Mouse (Mus musculus) forebrain, embryonic 11.5 days (tissue): ENCODE measurements around the gene Coq6. TPM values are rescaled to one million over a fixed set of nuclear protein-coding genes. Genes with fewer than 3 reads are reported as not detected.
A peak's percentile ranks its signal among the peaks of the same experiment; 100 is the strongest.

Experiments used
- ATAC-seq: fragments of 200-750 bp; cut with Nextera tagmentation; replicated peaks from 2 replicates; pipeline ENCODE4 v1.8.0; 2017; ENCODE audit warnings: moderate TSS enrichment; ENCODE audit not compliant: low FRiP score
- DNase-seq: peaks from one replicate; pipeline ENCODE4 v3.0.0-alpha.2; 2017; ENCODE audit warnings: low spot score
- H3K27ac ChIP-seq: fragments of 300-500 bp; sonication (generic); 2 replicates; pipeline ENCODE4 v1.5.1; 2014; ENCODE audit warnings: low read depth, low read length
- H3K27me3 ChIP-seq: fragments of 300-500 bp; sonication (generic); 2 replicates; pipeline ENCODE4 v1.6.1; 2014; ENCODE audit warnings: mild to moderate bottlenecking, low read length, mixed read lengths; ENCODE audit not compliant: control insufficient read depth, insufficient read depth
- H3K36me3 ChIP-seq: fragments of 300-500 bp; sonication (generic); 2 replicates; pipeline ENCODE4 v1.6.1; 2014; ENCODE audit warnings: mild to moderate bottlenecking, low read length, moderate library complexity, mixed read lengths; ENCODE audit not compliant: control insufficient read depth, insufficient read depth
- H3K4me1 ChIP-seq: fragments of 300-500 bp; sonication (generic); replicated peaks from 2 replicates; pipeline ENCODE4 v1.6.1; 2014; ENCODE audit warnings: low read length, mixed read lengths; ENCODE audit not compliant: control insufficient read depth, insufficient read depth
- H3K4me2 ChIP-seq: fragments of 300-500 bp; sonication (generic); 2 replicates; pipeline ENCODE4 v1.6.1; 2014; ENCODE audit warnings: low read depth, mild to moderate bottlenecking, low read length, moderate library complexity, mixed read lengths; ENCODE audit not compliant: severe bottlenecking
- H3K4me3 ChIP-seq: fragments of 300-500 bp; sonication (generic); 2 replicates; pipeline ENCODE4 v1.5.1; 2014; ENCODE audit warnings: low read depth, low read length
- H3K9ac ChIP-seq: fragments of 300-500 bp; sonication (generic); 2 replicates; pipeline ENCODE4 v1.6.1; 2014; ENCODE audit warnings: low read length
- H3K9me3 ChIP-seq: fragments of 300-500 bp; sonication (generic); 2 replicates; pipeline ENCODE4 v1.6.1; 2016; ENCODE audit warnings: low read length, mixed read lengths; ENCODE audit not compliant: control insufficient read depth
- WGBS: fragments of 180-500 bp; shearing (Covaris S2); extraction: QIAGEN DNeasy Blood & Tissue Kit; methylation state at CpG from one replicate; pipeline ENCODE4 v1.1.7; 2014; 5-methylcytosine and 5-hydroxymethylcytosine counted together
- polyA plus RNA-seq: library from polyadenylated mRNA; unstranded; fragments of >200 nt; fragmentation: Nextera tagmentation; extraction: Ambion mirVana; gene quantifications from 2 replicates; pipeline ENCODE4 v1.2.1, GENCODE M21; 2014

Gene Coq6
- polyA plus RNA-seq, 1 experiment from 2014 or later, result 40.3 TPM

- H3K4me1 ChIP-seq, result peaks cover 6% of the 10 kb centered on the region; the same call in 1 of the 2 replicates
- H3K4me2 ChIP-seq, result peak overlapping the region; percentile 88
- H3K4me3 ChIP-seq, result peak overlapping the region; percentile 98
- no peaks in the 10 kb centered on the region for H3K27me3 ChIP-seq
- no peaks in the 10 kb centered on the region for H3K9me3 ChIP-seq
- H3K9ac ChIP-seq, result no peak overlapping the region; the same call in 1 of the 2 replicates
- WGBS, result 78% methylated on average over 2 of the region's 2 CpGs
- DNase-seq (no peak), ATAC-seq (no peak)
- H3K36me3 ChIP-seq, result no peaks in the 10 kb centered on the region
- no peak overlapping the region for H3K27ac ChIP-seq
Observed at GRCm38 (mm10) chr12:84362872-84363271, 1.4 kb downstream of the Coq6 start.

DNA sequence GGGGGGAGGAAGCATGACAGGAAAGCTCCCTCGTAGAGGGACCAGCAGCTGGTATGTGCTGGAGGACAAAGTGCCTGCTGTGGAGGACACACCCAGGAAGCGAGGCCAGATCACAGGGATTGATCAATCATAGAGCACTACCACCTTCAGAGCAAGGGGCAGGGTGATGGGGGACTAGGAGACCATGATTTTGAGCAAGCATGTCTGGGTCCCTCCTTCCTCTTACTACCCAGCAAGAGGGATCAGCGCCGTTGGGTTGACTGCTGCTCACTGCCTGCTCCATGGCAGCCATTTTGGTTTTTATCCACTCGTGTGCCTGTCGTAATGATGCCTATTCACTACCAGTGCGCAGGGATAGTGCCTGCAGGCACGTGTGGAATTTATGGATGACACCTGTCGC is 2.8 kb downstream of the Coq6 start:
- WGBS, result 88% methylated on average over 9 of the region's 9 CpGs
- no peaks in the 10 kb centered on the region for H3K9me3 ChIP-seq
- H3K27ac ChIP-seq, result no peak overlapping the region
- no peak overlapping the region for H3K9ac ChIP-seq
- peaks cover 6% of the 10 kb centered on the region; the same call in 1 of the 2 replicates for H3K4me1 ChIP-seq
- no peak overlapping the region for H3K4me3 ChIP-seq
- ATAC-seq, result no peak
- H3K36me3 ChIP-seq, result no peaks in the 10 kb centered on the region
- no peaks in the 10 kb centered on the region for H3K27me3 ChIP-seq
- no peak overlapping the region for H3K4me2 ChIP-seq
- no peak for DNase-seq

GRCm38 (mm10) chr12:84365137-84365536 is 3.7 kb downstream of the Coq6 start:
- H3K4me3 ChIP-seq, result no peak overlapping the region
- WGBS, result 95% methylated on average over 6 of the region's 6 CpGs
- H3K27me3 ChIP-seq, result no peaks in the 10 kb centered on the region
- H3K4me1 ChIP-seq, result peaks cover 6% of the 10 kb centered on the region; the same call in 1 of the 2 replicates
- no peak overlapping the region for H3K27ac ChIP-seq
- DNase-seq (no peak), ATAC-seq (no peak)
- no peak overlapping the region for H3K4me2 ChIP-seq
- H3K36me3 ChIP-seq, result no peaks in the 10 kb centered on the region; the same call in 1 of the 2 replicates
- no peak overlapping the region for H3K9ac ChIP-seq
- no peaks in the 10 kb centered on the region for H3K9me3 ChIP-seq

DNA sequence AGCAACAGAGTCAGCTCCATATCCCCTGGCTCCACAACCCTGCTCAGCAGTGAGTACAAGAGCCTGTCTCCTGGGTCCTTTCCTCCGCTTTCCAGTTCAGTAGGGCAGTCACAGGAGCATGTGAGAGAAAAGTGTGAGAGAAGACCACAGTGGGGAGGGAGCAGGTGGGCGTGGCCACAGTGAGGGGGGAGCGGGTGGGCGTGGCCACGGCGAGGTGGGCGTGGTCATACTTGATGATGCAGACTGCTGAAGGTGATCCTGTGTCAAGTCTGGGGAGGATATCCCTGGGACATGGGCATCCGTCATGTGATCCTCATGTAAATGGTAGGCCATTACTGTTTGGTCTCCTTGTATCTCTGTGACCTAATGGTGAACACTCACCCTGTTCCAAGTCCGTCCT is 5.5 kb downstream of the Coq6 start:
- Histone ChIP-seq H3K27ac (no peak overlapping the region), H3K9ac (no peak overlapping the region), H3K9me3 (no peaks in the 10 kb centered on the region), H3K4me3 (no peak overlapping the region), H3K27me3 (no peaks in the 10 kb centered on the region), H3K36me3 (peaks cover 7% of the 10 kb centered on the region; the same call in 1 of the 2 replicates), H3K4me2 (no peak overlapping the region), H3K4me1 (peaks cover 6% of the 10 kb centered on the region; the same call in 1 of the 2 replicates)
- 71% methylated on average over 9 of the region's 9 CpGs for WGBS
- DNase-seq (no peak), ATAC-seq (no peak)

DNA sequence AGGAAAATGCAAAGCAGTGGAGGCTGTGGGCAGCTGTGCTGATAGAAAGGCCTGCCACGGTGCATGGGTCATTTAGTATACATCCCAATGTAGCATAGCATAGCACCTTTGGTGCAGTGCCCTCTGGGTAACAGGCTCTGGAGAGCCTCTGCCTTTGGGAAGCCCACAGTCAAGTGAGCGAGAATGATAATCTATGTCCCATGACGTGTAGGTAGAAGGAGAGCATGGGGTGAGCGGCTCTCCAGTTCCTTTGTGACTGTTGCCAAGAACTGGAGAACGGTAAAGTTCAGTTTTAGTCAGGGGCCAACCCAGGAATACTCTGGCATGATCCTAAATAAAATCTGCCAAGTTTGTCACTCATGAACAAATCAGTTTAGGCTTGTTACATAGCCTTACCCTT is 10.2 kb downstream of the Coq6 start:
- Histone ChIP-seq H3K4me2 (no peak overlapping the region), H3K27me3 (no peaks in the 10 kb centered on the region), H3K9ac (no peak overlapping the region), H3K36me3 (peaks cover 10% of the 10 kb centered on the region; the same call in 1 of the 2 replicates), H3K4me1 (no peaks in the 10 kb centered on the region), H3K4me3 (no peak overlapping the region), H3K9me3 (no peaks in the 10 kb centered on the region), H3K27ac (no peak overlapping the region)
- WGBS, result 87% methylated on average over 5 of the region's 5 CpGs
- no peak for DNase-seq
- no peak for ATAC-seq

GRCm38 (mm10) chr12:84373831-84374481 is 12.5 kb downstream of the Coq6 start:
- no peaks in the 10 kb centered on the region for H3K9me3 ChIP-seq
- no peaks in the 10 kb centered on the region for H3K4me1 ChIP-seq
- H3K27me3 ChIP-seq, result no peaks in the 10 kb centered on the region
- H3K36me3 ChIP-seq, result peaks cover 10% of the 10 kb centered on the region; the same call in 1 of the 2 replicates
- no peak overlapping the region for H3K9ac ChIP-seq
- no peak overlapping the region for H3K27ac ChIP-seq
- no peak for ATAC-seq
- no peak for DNase-seq
- no peak overlapping the region for H3K4me3 ChIP-seq
- no peak overlapping the region for H3K4me2 ChIP-seq
- WGBS, result 94% methylated on average over 6 of the region's 6 CpGs

DNA sequence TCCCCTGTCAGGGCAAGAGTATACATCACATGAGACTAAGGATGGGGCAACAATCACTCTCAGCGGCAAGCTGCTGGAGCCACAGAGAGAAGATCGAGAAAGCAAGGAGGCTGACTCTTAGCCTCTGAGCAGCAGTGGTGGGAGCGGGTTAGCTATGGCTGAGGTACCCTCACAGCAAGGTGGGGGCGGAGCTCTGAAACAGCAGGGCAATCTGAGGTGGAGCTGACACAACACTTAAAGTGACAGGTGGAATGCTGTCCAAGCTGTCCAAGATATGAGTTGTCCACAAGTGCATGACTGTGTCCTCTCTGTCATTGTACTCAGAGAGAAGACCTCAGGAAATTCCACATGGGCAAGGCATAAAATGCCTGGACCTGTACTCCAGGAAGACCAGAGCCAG is 20.9 kb downstream of the Coq6 start:
- ATAC-seq (no peak), DNase-seq (no peak)
- Histone ChIP-seq H3K36me3 (no peaks in the 10 kb centered on the region), H3K4me1 (no peaks in the 10 kb centered on the region), H3K9me3 (no peaks in the 10 kb centered on the region), H3K27ac (no peak overlapping the region), H3K4me3 (no peak overlapping the region), H3K27me3 (no peaks in the 10 kb centered on the region), H3K9ac (no peak overlapping the region), H3K4me2 (no peak overlapping the region)
- WGBS, result 82% methylated on average over 4 of the region's 4 CpGs

GRCm38 (mm10) chr12:84384644-84385081 is 23.2 kb downstream of the Coq6 start:
- H3K4me2 ChIP-seq, result no peak overlapping the region
- H3K9ac ChIP-seq, result no peak overlapping the region
- H3K4me3 ChIP-seq, result no peak overlapping the region
- 93% methylated on average over 5 of the region's 5 CpGs for WGBS
- no peaks in the 10 kb centered on the region for H3K4me1 ChIP-seq
- H3K9me3 ChIP-seq, result no peaks in the 10 kb centered on the region
- DNase-seq, result peak; percentile 38
- H3K36me3 ChIP-seq, result no peaks in the 10 kb centered on the region
- no peak overlapping the region for H3K27ac ChIP-seq
- no peaks in the 10 kb centered on the region for H3K27me3 ChIP-seq
- ATAC-seq, result no peak

DNA sequence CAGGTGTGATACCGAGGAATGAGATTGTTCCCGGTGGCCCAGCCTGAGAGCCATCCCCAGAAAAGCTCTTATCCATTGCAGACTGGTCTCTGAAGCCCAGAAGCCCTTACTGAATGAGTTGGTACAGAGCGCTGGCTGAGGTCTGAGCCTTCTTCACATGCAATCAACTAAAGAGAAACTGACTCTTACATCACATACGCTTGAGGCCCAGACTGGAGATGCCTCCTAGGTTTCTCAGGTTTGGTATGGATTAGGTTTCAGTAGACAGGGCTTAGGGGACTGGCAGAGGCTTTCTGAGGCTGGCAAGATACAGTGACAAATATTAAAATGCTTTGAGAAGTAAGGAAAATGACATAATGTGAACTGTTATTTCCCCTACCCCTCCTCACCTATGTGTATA is 24.0 kb downstream of the Coq6 start:
- no peak for DNase-seq
- H3K9ac ChIP-seq, result no peak overlapping the region
- no peak overlapping the region for H3K4me2 ChIP-seq
- no peaks in the 10 kb centered on the region for H3K9me3 ChIP-seq
- no peaks in the 10 kb centered on the region for H3K4me1 ChIP-seq
- 95% methylated on average over 4 of the region's 4 CpGs for WGBS
- no peak overlapping the region for H3K27ac ChIP-seq
- ATAC-seq, result no peak
- no peaks in the 10 kb centered on the region for H3K36me3 ChIP-seq
- no peak overlapping the region for H3K4me3 ChIP-seq
- no peaks in the 10 kb centered on the region for H3K27me3 ChIP-seq
